Comparison of ENCODE assay signal across 9 mouse cellular contexts in the genomic region with DNA sequence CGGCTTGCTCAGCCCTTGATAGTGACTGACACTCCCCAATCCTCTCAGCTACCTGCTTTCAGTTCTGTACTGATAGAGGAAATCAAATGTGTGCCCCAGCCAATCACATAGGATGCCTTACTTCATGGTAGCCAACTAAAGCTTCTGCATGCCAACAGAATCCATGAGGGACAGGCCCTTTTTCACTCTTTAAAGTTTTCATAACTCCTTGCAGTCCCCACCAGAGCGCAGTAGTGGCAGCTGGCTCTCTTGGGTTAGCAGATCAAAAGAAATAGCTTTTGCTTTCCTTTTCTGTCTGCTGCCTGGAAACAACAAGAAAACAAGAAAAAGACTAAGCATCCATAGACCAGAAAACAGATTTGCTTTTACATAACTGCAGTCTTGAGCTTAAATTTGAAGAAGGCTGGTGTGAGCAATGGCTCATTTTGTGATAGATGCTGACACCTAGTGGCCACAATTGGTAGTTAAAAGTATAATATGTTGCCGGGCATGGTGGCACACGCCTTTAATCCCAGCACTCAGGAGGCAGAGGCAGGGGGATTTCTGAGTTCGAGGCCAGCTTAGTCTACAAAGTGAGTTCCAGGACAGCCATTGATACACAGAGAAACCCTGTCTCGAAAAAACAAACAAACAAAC. TPM values are rescaled to one million over a fixed set of nuclear protein-coding genes. Genes with fewer than 3 reads are reported as not detected.
DNase-seq lines count a peak whose midpoint lies in the region; ATAC-seq and TF ChIP-seq lines count a peak whose summit lies in the region.
"Had no signal": no experiment of that assay in that cellular context is flagged by ENCODE, and none has a peak within 500 bp of the region (broad histone marks: within the 10 kb centered on the region; RNA-seq: fewer than 3 reads in every experiment).

No protein-coding gene starts in this region.

- no peaks in the 10 kb centered on the region for H3K9me3 ChIP-seq in midbrain, embryonic 14.5 days (ENCODE audit: control insufficient read depth, low read length)
- H3K9me3 ChIP-seq: limb, embryonic 13.5 days had no signal

- peak; percentile 26 for DNase-seq in gastrocnemius, adult 18-20 months (ENCODE audit: low spot score)
- DNase-seq in gastrocnemius, postnatal 25 days, result no peak
- peak; percentile 6 to 61 for DNase-seq in frontal cortex, postnatal 36 days (ENCODE audit: low spot score in 2 of 2)
- DNase-seq in layer of hippocampus, adult 8-10 months (ENCODE audit: low spot score in 2 of 2), result peak; percentile 14 to 39
- DNase-seq in midbrain, embryonic 14.5 days, result peak; percentile 89
- no peak for DNase-seq in urinary bladder, postnatal 36 days (ENCODE audit: low spot score in 2 of 2)

- H3K27me3 ChIP-seq in C2C12 (ENCODE audit: control insufficient read depth, insufficient read depth, insufficient read length), result no peaks in the 10 kb centered on the region
- no peaks in the 10 kb centered on the region for H3K27me3 ChIP-seq in midbrain, embryonic 14.5 days (ENCODE audit: control insufficient read depth, insufficient read depth, low read length)
- H3K27me3 ChIP-seq: limb, embryonic 13.5 days had no signal

- no peak overlapping the region for H3K27ac ChIP-seq in midbrain, embryonic 14.5 days (replicated peaks; ENCODE audit: low read depth, low read length)
- H3K27ac ChIP-seq: limb, embryonic 13.5 days had no signal

- H3K4me2 ChIP-seq in midbrain, embryonic 14.5 days (ENCODE audit: low read length), result no peak overlapping the region
- H3K4me2 ChIP-seq: limb, embryonic 13.5 days had no signal

- H3K36me3 ChIP-seq in C2C12 (ENCODE audit: control insufficient read depth, insufficient read depth), result no peaks in the 10 kb centered on the region
- no peaks in the 10 kb centered on the region for H3K36me3 ChIP-seq in midbrain, embryonic 14.5 days (ENCODE audit: control insufficient read depth, insufficient read depth, low read length)
- H3K36me3 ChIP-seq: limb, embryonic 13.5 days had no signal

- no peaks in the 10 kb centered on the region for H3K79me3 ChIP-seq in C2C12 (ENCODE audit: low read depth)

- H3ac ChIP-seq in C2C12 (ENCODE audit: control insufficient read depth, insufficient read length, low read depth), result no peak overlapping the region

- TF ChIP-seq CTCF in C2C12 (IDR thresholded peaks at IDR 0.05; ENCODE audit: control insufficient read depth, insufficient read depth, insufficient read length), result peak; percentile 0

- no peak overlapping the region for H3K9ac ChIP-seq in midbrain, embryonic 14.5 days (replicated peaks; ENCODE audit: low read length)
- H3K9ac ChIP-seq: limb, embryonic 13.5 days had no signal

- ATAC-seq in cerebellum, adult (ENCODE audit: insufficient number of reproducible peaks, low FRiP score, low TSS enrichment), result peak; percentile 70; the same call in 1 of the 2 replicates
- no peak; the same call in 1 of the 2 replicates for ATAC-seq in midbrain, embryonic 14.5 days (ENCODE audit: low FRiP score, low TSS enrichment)

- 42% methylated on average over 6 of the region's 6 CpGs for WGBS in midbrain, embryonic 14.5 days

- H3K79me2 ChIP-seq in C2C12 (ENCODE audit: control insufficient read depth, insufficient read depth), result no peaks in the 10 kb centered on the region

- no peaks in the 10 kb centered on the region; the same call in 1 of the 2 replicates for H3K4me1 ChIP-seq in midbrain, embryonic 14.5 days (ENCODE audit: control insufficient read depth, insufficient read depth, low read length)

- H3K4me3 ChIP-seq in C2C12 (ENCODE audit: insufficient read depth, poor library complexity, severe bottlenecking), result no peak overlapping the region
- H3K4me3 ChIP-seq in midbrain, embryonic 14.5 days (replicated peaks; ENCODE audit: low read depth, low read length), result no peak overlapping the region
- H3K4me3 ChIP-seq: limb, embryonic 13.5 days had no signal

TF ChIP-seq in C2C12, 6 proteins besides CTCF, POLR2A, EP300 and RAD21:
- TF ChIP-seq MYOG (IDR thresholded peaks at IDR 0.05; ENCODE audit: control insufficient read depth, extremely low read depth, insufficient read length) (no peak), USF1 (IDR thresholded peaks at IDR 0.05; ENCODE audit: low read depth) (no peak), MYOD1 (IDR thresholded peaks at IDR 0.05; ENCODE audit: control insufficient read depth, insufficient read length, low read depth) (no peak), MAX (IDR thresholded peaks at IDR 0.05) (no peak), CEBPB (IDR thresholded peaks at IDR 0.05; ENCODE audit: low read depth) (no peak), FOSL1 (IDR thresholded peaks at IDR 0.05; ENCODE audit: insufficient read depth, low read length, poor library complexity, severe bottlenecking) (no peak)

RNA-seq across cellular contexts. Expression of a gene that starts 43.2 kb away (rescaled TPM):
- total RNA-seq in gastrocnemius, adult 18-20 months (2021), result 1 to 10 TPM; 1.7 to 2.0 TPM
- 1 to 10 TPM; 1.4 to 1.6 TPM for total RNA-seq in gastrocnemius, postnatal 25 days (2021)
- 0.18 TPM for polyA plus RNA-seq in C2C12 (2012; fragmentation: generic; extraction: Trizol)
- 1 to 10 TPM; 2.1 to 2.4 (median 2.3) TPM for total RNA-seq in layer of hippocampus, adult 8-10 months (2022)
- polyA plus RNA-seq in midbrain, embryonic 14.5 days (2014; fragmentation: Nextera tagmentation; extraction: Ambion mirVana), result 0.86 and 1.5 TPM in 2 replicates

Comparison
In these comparisons a context has a peak if more than half of its experiments do, and no peak if none do; other contexts are left out.
1. DNase-seq: peak in gastrocnemius, adult 18-20 months (single experiment), frontal cortex, postnatal 36 days (2 of 2), layer of hippocampus, adult 8-10 months (2 of 2) and midbrain, embryonic 14.5 days (single experiment); none in gastrocnemius, postnatal 25 days (single experiment) and urinary bladder, postnatal 36 days (0 of 2).